Mouse (Mus musculus): Measurements from ENCODE around the gene Hist1h4d. TPM values are rescaled to one million over a fixed set of nuclear protein-coding genes. Genes with fewer than 3 reads are reported as not detected.
A peak's percentile ranks its signal among the peaks of the same experiment; 100 is the strongest.
"Not testable (repeated sequence)": the region's sequence is repeated elsewhere in the genome, so short reads cannot be mapped to it uniquely, and the experiment has no call there.

Gene Hist1h4d
- polyA plus RNA-seq, 1 experiment from 2014 or later: 142 TPM

- peak; percentile 78 for ATAC-seq (ENCODE audit: low FRiP score)
- Histone ChIP-seq H3K4me3 (replicated peaks) (peak overlapping the region; percentile 58), H3K36me3 (replicated peaks) (no peaks in the 10 kb centered on the region), H3K4me1 (peaks cover 17% of the 10 kb centered on the region), H3K4me2 (peak overlapping the region; percentile 76), H3K9ac (peak overlapping the region; percentile 92), H3K27ac (peak overlapping the region; percentile 98), H3K27me3 (0 out of 2 replicates have a peak, but pooled peaks cover 3% of the 10 kb centered on the region), H3K9me3 (no peaks in the 10 kb centered on the region)
- WGBS: under 1% methylated on average over 18 of the region's 18 CpGs
These were observed 40.3 kb downstream of the Hist1h4d start for GRCm38 (mm10) chr13:23621532-23622174.

GRCm38 (mm10) chr13:23622175-23622671 lies 40.8 kb downstream of the Hist1h4d start, which contains the start of gene Hist1h1e:
Hist1h1e (minus strand) TSS chr13:23622558.
- H3K27ac ChIP-seq: peak within 1 kb of the TSS; percentile 98
- peak within 1 kb of the TSS; percentile 92 for H3K9ac ChIP-seq
- not testable (repeated sequence) for H3K36me3 ChIP-seq (replicated peaks); H3K27me3 ChIP-seq; H3K9me3 ChIP-seq
- H3K4me2 ChIP-seq: peak within 1 kb of the TSS; percentile 76
- peaks cover 17% of the 10 kb centered on the region for H3K4me1 ChIP-seq
- WGBS: under 1% methylated on average over 50 of the region's 53 CpGs
- ATAC-seq (ENCODE audit: low FRiP score): peak; percentile 96
- peak within 1 kb of the TSS; percentile 58 for H3K4me3 ChIP-seq (replicated peaks)

GRCm38 (mm10) chr13:23622861-23623450 lies 41.6 kb downstream of the Hist1h4d start:
- ATAC-seq (ENCODE audit: low FRiP score): no peak
- Histone ChIP-seq H3K36me3 (replicated peaks) (no peaks in the 10 kb centered on the region), H3K4me2 (peak overlapping the region; percentile 76), H3K27me3 (0 out of 2 replicates have a peak, but pooled peaks cover 3% of the 10 kb centered on the region), H3K4me3 (replicated peaks) (peak overlapping the region; percentile 58), H3K9ac (peak overlapping the region; percentile 92), H3K27ac (peak overlapping the region; percentile 98), H3K4me1 (peaks cover 17% of the 10 kb centered on the region), H3K9me3 (no peaks in the 10 kb centered on the region)
- WGBS: 30% methylated on average over 7 of the region's 7 CpGs

- 40% methylated on average over 1 of the region's 1 CpGs for WGBS
- H3K4me2 ChIP-seq: no peak overlapping the region
- no peak overlapping the region for H3K27ac ChIP-seq
- ATAC-seq (ENCODE audit: low FRiP score): no peak
- no peak overlapping the region for H3K4me3 ChIP-seq (replicated peaks)
- H3K9ac ChIP-seq: no peak overlapping the region
- H3K36me3 ChIP-seq (replicated peaks): no peaks in the 10 kb centered on the region
- H3K4me1 ChIP-seq: no peaks in the 10 kb centered on the region
- no peaks in the 10 kb centered on the region for H3K27me3 ChIP-seq
- H3K9me3 ChIP-seq: no peaks in the 10 kb centered on the region
These were observed 49.3 kb downstream of the Hist1h4d start for GRCm38 (mm10) chr13:23630653-23631052.

Small RNA genes lying within 50 kb of the gene (microRNA-seq; reads per million reads assigned to microRNA genes)
- gene Gm44297 (not detected), gene Gm44359 (not detected), gene Gm44394 (not detected)

Other genes starting within 250 kb of the Hist1h4d start
- gene Zfp322a, start 212.4 kb upstream of the Hist1h4d start, polyA plus RNA-seq (2016; fragmentation: Nextera tagmentation; extraction: Ambion mirVana): 64.1 and 65.6 TPM in 2 replicates
- gene Abt1, start 157.7 kb upstream of the Hist1h4d start, polyA plus RNA-seq (2016; fragmentation: Nextera tagmentation; extraction: Ambion mirVana): 13.0 and 13.2 TPM in 2 replicates
- 0.18 and 0.36 TPM in 2 replicates for gene Btn1a1, start 115.7 kb upstream of the Hist1h4d start, polyA plus RNA-seq (2016; fragmentation: Nextera tagmentation; extraction: Ambion mirVana)
- gene Btn2a2, start 92.7 kb upstream of the Hist1h4d start, polyA plus RNA-seq (2016; fragmentation: Nextera tagmentation; extraction: Ambion mirVana): 0.23 and 0.36 TPM in 2 replicates
- gene Hist1h4h, start 50.5 kb upstream of the Hist1h4d start, polyA plus RNA-seq (2016; fragmentation: Nextera tagmentation; extraction: Ambion mirVana): 7.2 and 8.7 TPM in 2 replicates
- gene Hist1h2af, start 47.7 kb upstream of the Hist1h4d start, polyA plus RNA-seq (2016; fragmentation: Nextera tagmentation; extraction: Ambion mirVana): 9.3 and 10.7 TPM in 2 replicates
- gene Hist1h3g, start 46.2 kb upstream of the Hist1h4d start, polyA plus RNA-seq (2016; fragmentation: Nextera tagmentation; extraction: Ambion mirVana): 7.2 and 8.3 TPM in 2 replicates
- gene Hist1h2bh, start 38.2 kb upstream of the Hist1h4d start, polyA plus RNA-seq (2016; fragmentation: Nextera tagmentation; extraction: Ambion mirVana): 0.87 and 0.95 TPM in 2 replicates
- gene Hist1h3f, start 37.5 kb upstream of the Hist1h4d start, polyA plus RNA-seq (2016; fragmentation: Nextera tagmentation; extraction: Ambion mirVana): 0.99 and 1.5 TPM in 2 replicates
- 0.74 and 1.4 TPM in 2 replicates for gene Hist1h4f, start 29.9 kb upstream of the Hist1h4d start, polyA plus RNA-seq (2016; fragmentation: Nextera tagmentation; extraction: Ambion mirVana)
- 0.47 and 0.56 TPM in 2 replicates for gene Hist1h1d, start 28.3 kb upstream of the Hist1h4d start, polyA plus RNA-seq (2016; fragmentation: Nextera tagmentation; extraction: Ambion mirVana)
- gene Hist1h3e, start 19.2 kb upstream of the Hist1h4d start, polyA plus RNA-seq (2016; fragmentation: Nextera tagmentation; extraction: Ambion mirVana): 5.7 and 7.6 TPM in 2 replicates
- 115 and 138 TPM in 2 replicates for gene Hist1h2ae, start 10.4 kb upstream of the Hist1h4d start, polyA plus RNA-seq (2016; fragmentation: Nextera tagmentation; extraction: Ambion mirVana)
- 8.9 and 11.4 TPM in 2 replicates for gene Hist1h2bg, start 10.2 kb upstream of the Hist1h4d start, polyA plus RNA-seq (2016; fragmentation: Nextera tagmentation; extraction: Ambion mirVana)
- gene Hist1h2bf, start 7.4 kb upstream of the Hist1h4d start, polyA plus RNA-seq (2016; fragmentation: Nextera tagmentation; extraction: Ambion mirVana): 7.2 and 9.5 TPM in 2 replicates
- 1.3 and 3.7 TPM in 2 replicates for gene Hist1h2ad, start 7.2 kb upstream of the Hist1h4d start, polyA plus RNA-seq (2016; fragmentation: Nextera tagmentation; extraction: Ambion mirVana)
- 5.8 and 6.6 TPM in 2 replicates for gene Hist1h3d, start 5.8 kb upstream of the Hist1h4d start, polyA plus RNA-seq (2016; fragmentation: Nextera tagmentation; extraction: Ambion mirVana)
- gene Hist1h2be, start 39.5 kb downstream of the Hist1h4d start, polyA plus RNA-seq (2016; fragmentation: Nextera tagmentation; extraction: Ambion mirVana): 3.0 and 3.7 TPM in 2 replicates
- 26.3 and 26.6 TPM in 2 replicates for gene Hist1h1e, start 41.0 kb downstream of the Hist1h4d start, polyA plus RNA-seq (2016; fragmentation: Nextera tagmentation; extraction: Ambion mirVana)
- gene Hist1h2ac, start 102.3 kb downstream of the Hist1h4d start, polyA plus RNA-seq (2016; fragmentation: Nextera tagmentation; extraction: Ambion mirVana): 1.4 and 1.6 TPM in 2 replicates
- 34.6 and 36.5 TPM in 2 replicates for gene Hist1h2bc, start 102.6 kb downstream of the Hist1h4d start, polyA plus RNA-seq (2016; fragmentation: Nextera tagmentation; extraction: Ambion mirVana)
- not detected in 2 replicates for gene Hist1h1t, start 114.2 kb downstream of the Hist1h4d start, polyA plus RNA-seq (2016; fragmentation: Nextera tagmentation; extraction: Ambion mirVana)
- 6.1 and 9.8 TPM in 2 replicates for gene Hist1h4c, start 116.9 kb downstream of the Hist1h4d start, polyA plus RNA-seq (2016; fragmentation: Nextera tagmentation; extraction: Ambion mirVana)
- gene Hfe, start 129.3 kb downstream of the Hist1h4d start, polyA plus RNA-seq (2016; fragmentation: Nextera tagmentation; extraction: Ambion mirVana): 2.0 and 2.5 TPM in 2 replicates
- gene Hist1h1c, start 157.2 kb downstream of the Hist1h4d start, polyA plus RNA-seq (2016; fragmentation: Nextera tagmentation; extraction: Ambion mirVana): 15.2 and 15.9 TPM in 2 replicates
- gene Hist1h3c, start 164.0 kb downstream of the Hist1h4d start, polyA plus RNA-seq (2016; fragmentation: Nextera tagmentation; extraction: Ambion mirVana): 11.1 and 13.8 TPM in 2 replicates
- gene Hist1h2bb, start 165.1 kb downstream of the Hist1h4d start, polyA plus RNA-seq (2016; fragmentation: Nextera tagmentation; extraction: Ambion mirVana): 2.2 and 3.5 TPM in 2 replicates
- 59.9 and 73.2 TPM in 2 replicates for gene Hist1h2ab, start 169.5 kb downstream of the Hist1h4d start, polyA plus RNA-seq (2016; fragmentation: Nextera tagmentation; extraction: Ambion mirVana)
- 14.0 and 15.8 TPM in 2 replicates for gene Hist1h3b, start 170.7 kb downstream of the Hist1h4d start, polyA plus RNA-seq (2016; fragmentation: Nextera tagmentation; extraction: Ambion mirVana)
- gene Hist1h4b, start 175.4 kb downstream of the Hist1h4d start, polyA plus RNA-seq (2016; fragmentation: Nextera tagmentation; extraction: Ambion mirVana): 5.3 and 8.2 TPM in 2 replicates
- gene Hist1h4a, start 179.6 kb downstream of the Hist1h4d start, polyA plus RNA-seq (2016; fragmentation: Nextera tagmentation; extraction: Ambion mirVana): 0.88 TPM in 1 of 2 replicates, not detected in the other
- gene Hist1h3a, start 180.8 kb downstream of the Hist1h4d start, polyA plus RNA-seq (2016; fragmentation: Nextera tagmentation; extraction: Ambion mirVana): 5.1 and 5.2 TPM in 2 replicates
- gene Hist1h1a, start 182.1 kb downstream of the Hist1h4d start, polyA plus RNA-seq (2016; fragmentation: Nextera tagmentation; extraction: Ambion mirVana): 3.3 and 4.0 TPM in 2 replicates
- gene Trim38, start 188.3 kb downstream of the Hist1h4d start, polyA plus RNA-seq (2016; fragmentation: Nextera tagmentation; extraction: Ambion mirVana): 0.18 TPM in 1 of 2 replicates, not detected in the other
- not detected in 2 replicates for gene Slc17a2, start 225.4 kb downstream of the Hist1h4d start, polyA plus RNA-seq (2016; fragmentation: Nextera tagmentation; extraction: Ambion mirVana)